Mouse (Mus musculus) stomach, embryonic 16.5 days (tissue): ENCODE results near the gene Gm45208. TPM values are rescaled to one million over a fixed set of nuclear protein-coding genes. Genes with fewer than 3 reads are reported as not detected.
A peak's percentile ranks its signal among the peaks of the same experiment; 100 is the strongest.

Experiments used
- ATAC-seq: fragments of 200-750 bp; cut with Nextera tagmentation; 2 replicates; pipeline ENCODE4 v1.8.0; 2017; ENCODE audit warnings: moderate number of reproducible peaks, moderate TSS enrichment; ENCODE audit not compliant: insufficient read depth, low FRiP score
- H3K27ac ChIP-seq: fragments of 300-500 bp; sonication (generic); 2 replicates; pipeline ENCODE4 v1.5.1; 2014; ENCODE audit warnings: low read length
- H3K27me3 ChIP-seq: fragments of 300-500 bp; sonication (generic); 2 replicates; pipeline ENCODE4 v1.6.1; 2014; ENCODE audit warnings: low read length, control low read depth, mixed read lengths; ENCODE audit not compliant: control insufficient read depth, insufficient read depth
- H3K36me3 ChIP-seq: fragments of 300-500 bp; sonication (generic); 2 replicates; pipeline ENCODE4 v1.6.1; 2014; ENCODE audit warnings: low read length; ENCODE audit not compliant: control insufficient read depth, insufficient read depth
- H3K4me1 ChIP-seq: fragments of 300-500 bp; sonication (generic); 2 replicates; pipeline ENCODE4 v1.6.1; 2014; ENCODE audit warnings: low read length, control low read depth, mixed read lengths; ENCODE audit not compliant: control insufficient read depth, insufficient read depth
- H3K4me2 ChIP-seq: fragments of 300-500 bp; sonication (generic); 2 replicates; pipeline ENCODE4 v1.6.1; 2014; ENCODE audit warnings: low read depth, low read length, mixed read lengths
- H3K4me3 ChIP-seq: fragments of 300-500 bp; sonication (generic); replicated peaks from 2 replicates; pipeline ENCODE4 v1.5.1; 2014; ENCODE audit warnings: mild to moderate bottlenecking, low read length
- H3K9ac ChIP-seq: fragments of 300-500 bp; sonication (generic); 2 replicates; pipeline ENCODE4 v1.6.1; 2014; ENCODE audit warnings: low read length
- H3K9me3 ChIP-seq: fragments of 300-500 bp; sonication (generic); replicated peaks from 2 replicates; pipeline ENCODE4 v1.6.1; 2016; ENCODE audit warnings: low read length, control low read depth; ENCODE audit not compliant: control insufficient read depth
- WGBS: fragments of 180-500 bp; shearing (Covaris S2); extraction: QIAGEN DNeasy Blood & Tissue Kit; methylation state at CpG from one replicate; pipeline ENCODE4 v1.1.7; 2014; 5-methylcytosine and 5-hydroxymethylcytosine counted together
- polyA plus RNA-seq: library from polyadenylated mRNA; unstranded; fragments of >200 nt; fragmentation: Nextera tagmentation; extraction: Ambion mirVana; gene quantifications from 2 replicates; pipeline ENCODE4 v1.2.1, GENCODE M21; 2015

The Gm45208 gene
- polyA plus RNA-seq, 1 experiment from 2014 or later = not detected

GRCm38 (mm10) chrX:7722282-7722611, 202 bp downstream of the Gm45208 start:
- Histone ChIP-seq H3K4me2 (peak overlapping the region; percentile 65), H3K27ac (peak overlapping the region; percentile 98), H3K36me3 (no peaks in the 10 kb centered on the region; the same call in none of the 2 replicates), H3K9me3 (no peaks in the 10 kb centered on the region), H3K4me1 (peaks cover 4% of the 10 kb centered on the region; the same call in 1 of the 2 replicates), H3K27me3 (no peaks in the 10 kb centered on the region), H3K9ac (peak overlapping the region; percentile 77), H3K4me3 (peak overlapping the region; percentile 66)
- 11% methylated on average over 11 of the region's 11 CpGs for WGBS
- no peak for ATAC-seq

- Histone ChIP-seq H3K4me3 (peak overlapping the region; percentile 66), H3K4me2 (peak overlapping the region; percentile 65), H3K27ac (no peak overlapping the region), H3K9ac (peak overlapping the region; percentile 77), H3K4me1 (peaks cover 4% of the 10 kb centered on the region; the same call in 1 of the 2 replicates), H3K27me3 (no peaks in the 10 kb centered on the region), H3K36me3 (no peaks in the 10 kb centered on the region; the same call in none of the 2 replicates), H3K9me3 (no peaks in the 10 kb centered on the region)
- ATAC-seq = no peak
- 9% methylated on average over 4 of the region's 4 CpGs for WGBS
Measured at GRCm38 (mm10) chrX:7722691-7723090, 646 bp downstream of the Gm45208 start.

GRCm38 (mm10) chrX:7724135-7724534, 2.1 kb downstream of the Gm45208 start:
- Histone ChIP-seq H3K4me3 (no peak overlapping the region), H3K9me3 (no peaks in the 10 kb centered on the region), H3K4me1 (peaks cover 4% of the 10 kb centered on the region; the same call in 1 of the 2 replicates), H3K4me2 (no peak overlapping the region), H3K27me3 (no peaks in the 10 kb centered on the region), H3K27ac (no peak overlapping the region), H3K9ac (no peak overlapping the region), H3K36me3 (no peaks in the 10 kb centered on the region; the same call in none of the 2 replicates)
- WGBS = 77% methylated on average over 7 of the region's 7 CpGs
- no peak for ATAC-seq

GRCm38 (mm10) chrX:7725841-7726240, 3.8 kb downstream of the Gm45208 start:
- WGBS = 87% methylated on average over 12 of the region's 12 CpGs
- no peak overlapping the region for H3K27ac ChIP-seq
- no peaks in the 10 kb centered on the region for H3K27me3 ChIP-seq
- H3K4me1 ChIP-seq = peaks cover 4% of the 10 kb centered on the region; the same call in 1 of the 2 replicates
- H3K36me3 ChIP-seq = no peaks in the 10 kb centered on the region; the same call in none of the 2 replicates
- H3K4me3 ChIP-seq = no peak overlapping the region
- ATAC-seq = no peak
- no peaks in the 10 kb centered on the region for H3K9me3 ChIP-seq
- H3K4me2 ChIP-seq = no peak overlapping the region
- H3K9ac ChIP-seq = no peak overlapping the region

- peaks cover 4% of the 10 kb centered on the region; the same call in 1 of the 2 replicates for H3K4me1 ChIP-seq
- WGBS = 89% methylated on average over 13 of the region's 13 CpGs
- no peaks in the 10 kb centered on the region for H3K27me3 ChIP-seq
- H3K4me2 ChIP-seq = no peak overlapping the region
- no peak overlapping the region for H3K4me3 ChIP-seq
- no peak for ATAC-seq
- H3K36me3 ChIP-seq = no peaks in the 10 kb centered on the region; the same call in none of the 2 replicates
- H3K9ac ChIP-seq = no peak overlapping the region
- H3K27ac ChIP-seq = no peak overlapping the region
- no peaks in the 10 kb centered on the region for H3K9me3 ChIP-seq
Measured at GRCm38 (mm10) chrX:7727176-7727575, 5.1 kb downstream of the Gm45208 start.

GRCm38 (mm10) chrX:7728215-7728921, 6.3 kb downstream of the Gm45208 start, which contains the start of gene Praf2:
Gene Praf2 (plus strand): TSS chrX:7728439.
- ATAC-seq = peak; percentile 92
- Histone ChIP-seq H3K4me2 (peak within 1 kb of the TSS; percentile 53), H3K36me3 (no peaks in the 10 kb centered on the region; the same call in none of the 2 replicates), H3K27ac (peak within 1 kb of the TSS; percentile 80), H3K9me3 (no peaks in the 10 kb centered on the region), H3K4me1 (no peaks in the 10 kb centered on the region), H3K4me3 (peak within 1 kb of the TSS; percentile 56), H3K27me3 (no peaks in the 10 kb centered on the region), H3K9ac (peak within 1 kb of the TSS; percentile 69)
- 15% methylated on average over 42 of the region's 42 CpGs for WGBS

GRCm38 (mm10) chrX:7728922-7729265, 6.8 kb downstream of the Gm45208 start:
- Histone ChIP-seq H3K4me1 (no peaks in the 10 kb centered on the region), H3K27me3 (no peaks in the 10 kb centered on the region), H3K4me3 (peak overlapping the region; percentile 56), H3K9ac (peak overlapping the region; percentile 69), H3K9me3 (no peaks in the 10 kb centered on the region), H3K36me3 (no peaks in the 10 kb centered on the region; the same call in none of the 2 replicates), H3K27ac (no peak overlapping the region), H3K4me2 (peak overlapping the region; percentile 53)
- 30% methylated on average over 4 of the region's 4 CpGs for WGBS
- ATAC-seq = peak; percentile 7; the same call in 1 of the 2 replicates

- WGBS = 39% methylated on average over 24 of the region's 26 CpGs
- Histone ChIP-seq H3K4me1 (no peaks in the 10 kb centered on the region), H3K36me3 (no peaks in the 10 kb centered on the region; the same call in 1 of the 2 replicates), H3K9ac (no peak overlapping the region), H3K27ac (no peak overlapping the region), H3K4me3 (no peak overlapping the region), H3K27me3 (no peaks in the 10 kb centered on the region), H3K9me3 (no peaks in the 10 kb centered on the region), H3K4me2 (no peak overlapping the region)
- ATAC-seq = no peak
Measured at GRCm38 (mm10) chrX:7733571-7734156, 11.6 kb downstream of the Gm45208 start.
